Mouse (Mus musculus): ENCODE measurements at regions not wholly inside any gene's neighbourhood (a gene's known extent, or its start where the extent isn't known, plus 50 kb on each side); places are given as distances from the start of the nearest gene placed in this dataset.
A peak's percentile ranks its signal among the peaks of the same experiment; 100 is the strongest.

DNA sequence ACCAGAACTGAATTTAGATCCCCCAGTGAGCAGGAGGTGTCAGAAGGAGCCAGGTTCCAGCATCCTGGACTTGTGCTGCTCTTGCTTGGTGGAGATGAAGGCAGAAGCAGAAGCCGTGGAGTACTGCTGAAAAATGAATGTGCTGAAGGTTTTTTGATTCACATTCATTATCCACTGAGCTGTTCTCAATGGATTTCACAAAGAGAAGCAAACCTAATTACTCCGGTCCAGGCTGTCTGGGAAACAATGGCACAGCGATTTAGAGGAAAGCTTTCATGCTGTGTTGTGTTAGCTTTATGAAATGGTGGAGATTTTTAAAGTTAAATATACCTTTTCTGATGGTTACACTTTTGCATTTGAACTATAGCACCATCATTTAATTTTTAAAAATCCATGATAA, 535.3 kb upstream of the Adgrl3 start:
- no peaks in the 10 kb centered on the region for H3K4me1 ChIP-seq (ENCODE audit: control insufficient read depth, insufficient read depth, low read length)
- H3K4me3 ChIP-seq (ENCODE audit: insufficient read depth, low read length): no peak overlapping the region
- no peak for TF ChIP-seq POLR2A (IDR thresholded peaks at IDR 0.05; ENCODE audit: low read depth, low read length)
- no peak for TF ChIP-seq CTCF (IDR thresholded peaks at IDR 0.05; ENCODE audit: borderline replicate concordance, insufficient read depth, low read length)
- H3K27ac ChIP-seq (ENCODE audit: insufficient read depth, low read length): no peak overlapping the region

GRCm38 (mm10) chr5:80488332-80488731, 531.6 kb upstream of the Adgrl3 start:
- Histone ChIP-seq H3K4me1 (ENCODE audit: control insufficient read depth, insufficient read depth, low read length) (no peaks in the 10 kb centered on the region), H3K4me3 (ENCODE audit: insufficient read depth, low read length) (no peak overlapping the region), H3K27ac (ENCODE audit: insufficient read depth, low read length) (no peak overlapping the region)
- TF ChIP-seq CTCF (IDR thresholded peaks at IDR 0.05; ENCODE audit: borderline replicate concordance, insufficient read depth, low read length) (no peak), POLR2A (IDR thresholded peaks at IDR 0.05; ENCODE audit: low read depth, low read length) (no peak)

DNA sequence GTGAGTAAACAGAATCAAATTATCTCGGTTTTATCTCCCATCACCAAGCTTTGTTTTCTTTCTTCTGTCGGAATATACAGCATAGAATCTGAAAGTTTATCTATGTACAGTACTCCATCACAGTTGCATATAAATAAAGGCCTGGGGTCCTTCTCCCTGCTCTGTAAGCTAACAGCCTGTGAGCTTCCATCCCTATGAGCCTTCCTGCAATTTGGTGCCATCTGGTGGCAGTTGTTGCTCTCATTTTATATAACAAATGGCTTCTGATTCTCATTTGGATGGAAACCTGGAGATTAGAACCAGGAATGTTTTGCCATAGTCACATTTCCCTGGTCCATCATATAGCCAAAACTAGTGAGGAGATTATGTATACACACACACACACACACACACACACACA, 511.3 kb upstream of the Adgrl3 start:
- TF ChIP-seq CTCF (IDR thresholded peaks at IDR 0.05; ENCODE audit: borderline replicate concordance, insufficient read depth, low read length) (0 out of 2 replicates have a peak, but pooled peaks have one; percentile 19), POLR2A (IDR thresholded peaks at IDR 0.05; ENCODE audit: low read depth, low read length) (no peak)
- H3K4me3 ChIP-seq (ENCODE audit: insufficient read depth, low read length): no peak overlapping the region
- no peak overlapping the region for H3K27ac ChIP-seq (ENCODE audit: insufficient read depth, low read length)
- H3K4me1 ChIP-seq (ENCODE audit: control insufficient read depth, insufficient read depth, low read length): no peaks in the 10 kb centered on the region

GRCm38 (mm10) chr5:80539997-80540396, 479.9 kb upstream of the Adgrl3 start:
- Histone ChIP-seq H3K27ac (ENCODE audit: insufficient read depth, low read length) (no peak overlapping the region), H3K4me3 (ENCODE audit: insufficient read depth, low read length) (no peak overlapping the region), H3K4me1 (ENCODE audit: control insufficient read depth, insufficient read depth, low read length) (no peaks in the 10 kb centered on the region)
- TF ChIP-seq POLR2A (IDR thresholded peaks at IDR 0.05; ENCODE audit: low read depth, low read length) (no peak), CTCF (IDR thresholded peaks at IDR 0.05; ENCODE audit: borderline replicate concordance, insufficient read depth, low read length) (no peak)

DNA sequence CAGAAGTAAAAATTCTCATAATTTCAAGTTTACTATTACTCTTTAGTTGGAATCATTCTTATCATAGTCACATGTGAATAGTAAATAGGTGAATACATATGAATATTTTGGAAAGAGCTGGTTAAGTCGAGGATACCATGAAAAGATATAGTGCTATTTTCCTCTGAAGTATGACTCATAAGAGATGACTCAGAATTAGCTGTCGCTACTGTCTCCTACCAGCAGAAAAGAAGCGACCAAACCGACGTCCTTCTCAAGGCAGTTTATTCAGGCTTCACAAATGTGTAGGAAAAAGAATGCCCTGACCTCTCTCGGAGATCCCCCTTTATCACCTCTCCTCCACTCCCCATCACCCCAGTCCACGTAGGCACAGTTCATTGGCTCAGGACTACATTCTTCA, 468.3 kb upstream of the Adgrl3 start:
- no peak overlapping the region for H3K27ac ChIP-seq (ENCODE audit: insufficient read depth, low read length)
- H3K4me1 ChIP-seq (ENCODE audit: control insufficient read depth, insufficient read depth, low read length): peaks cover 2% of the 10 kb centered on the region; the same call in 1 of the 2 replicates
- no peak overlapping the region for H3K4me3 ChIP-seq (ENCODE audit: insufficient read depth, low read length)
- TF ChIP-seq POLR2A (IDR thresholded peaks at IDR 0.05; ENCODE audit: low read depth, low read length) (no peak), CTCF (IDR thresholded peaks at IDR 0.05; ENCODE audit: borderline replicate concordance, insufficient read depth, low read length) (no peak)

DNA sequence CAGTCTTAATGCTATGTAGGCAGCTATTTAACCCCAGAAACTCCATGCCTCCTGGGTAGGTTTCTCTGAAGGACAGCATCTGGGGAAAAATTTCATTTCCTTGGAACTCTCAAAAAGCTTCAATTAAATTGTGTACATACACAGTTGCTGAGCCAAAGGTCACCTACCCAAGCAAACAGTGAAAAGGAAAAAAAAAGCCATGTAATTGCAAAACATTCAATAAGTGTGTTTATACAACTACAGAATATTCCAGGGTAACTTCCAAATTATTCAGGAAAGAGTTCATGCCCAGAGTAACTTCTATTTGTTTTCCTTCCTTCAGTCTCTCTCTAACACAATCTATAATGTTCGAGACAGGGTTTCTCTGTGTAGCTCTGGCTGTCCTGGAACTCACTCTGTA, 441.2 kb upstream of the Adgrl3 start:
- Histone ChIP-seq H3K27ac (ENCODE audit: insufficient read depth, low read length) (no peak overlapping the region), H3K4me1 (ENCODE audit: control insufficient read depth, insufficient read depth, low read length) (no peaks in the 10 kb centered on the region), H3K4me3 (ENCODE audit: insufficient read depth, low read length) (no peak overlapping the region)
- TF ChIP-seq POLR2A (IDR thresholded peaks at IDR 0.05; ENCODE audit: low read depth, low read length): no peak
- no peak for TF ChIP-seq CTCF (IDR thresholded peaks at IDR 0.05; ENCODE audit: borderline replicate concordance, insufficient read depth, low read length)

DNA sequence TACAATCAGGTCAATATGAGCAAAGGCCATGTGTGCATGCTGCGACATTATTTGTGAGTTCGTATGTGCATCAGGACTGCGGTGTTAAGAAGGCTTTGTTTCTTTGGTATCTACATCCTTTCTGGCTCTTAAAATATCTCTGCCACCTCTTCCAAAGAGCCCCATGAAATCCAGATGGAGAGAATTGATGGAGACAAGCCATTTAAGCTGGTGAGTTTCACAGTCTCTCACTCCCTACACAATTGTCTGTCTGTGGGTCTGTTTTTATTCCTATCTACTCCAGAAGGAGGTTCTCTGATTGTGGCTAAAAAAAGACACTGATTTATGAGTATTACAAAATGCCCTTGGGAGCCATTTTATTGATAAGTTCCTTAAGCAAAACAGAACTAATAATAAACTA, 408.4 kb upstream of the Adgrl3 start:
- no peak overlapping the region for H3K27ac ChIP-seq (ENCODE audit: insufficient read depth, low read length)
- H3K4me3 ChIP-seq (ENCODE audit: insufficient read depth, low read length): no peak overlapping the region
- H3K4me1 ChIP-seq (ENCODE audit: control insufficient read depth, insufficient read depth, low read length): no peaks in the 10 kb centered on the region
- TF ChIP-seq POLR2A (IDR thresholded peaks at IDR 0.05; ENCODE audit: low read depth, low read length) (no peak), CTCF (IDR thresholded peaks at IDR 0.05; ENCODE audit: borderline replicate concordance, insufficient read depth, low read length) (no peak)

- H3K27ac ChIP-seq (ENCODE audit: insufficient read depth, low read length): no peak overlapping the region
- H3K4me1 ChIP-seq (ENCODE audit: control insufficient read depth, insufficient read depth, low read length): no peaks in the 10 kb centered on the region
- no peak for TF ChIP-seq CTCF (IDR thresholded peaks at IDR 0.05; ENCODE audit: borderline replicate concordance, insufficient read depth, low read length)
- TF ChIP-seq POLR2A (IDR thresholded peaks at IDR 0.05; ENCODE audit: low read depth, low read length): no peak
Observed at GRCm38 (mm10) chr5:80627225-80627624, 392.7 kb upstream of the Adgrl3 start.

GRCm38 (mm10) chr5:80659043-80659442, 360.9 kb upstream of the Adgrl3 start:
- no peak overlapping the region for H3K4me3 ChIP-seq (ENCODE audit: insufficient read depth, low read length)
- H3K27ac ChIP-seq (ENCODE audit: insufficient read depth, low read length): peak overlapping the region; percentile 71; the same call in 1 of the 2 replicates
- TF ChIP-seq CTCF (IDR thresholded peaks at IDR 0.05; ENCODE audit: borderline replicate concordance, insufficient read depth, low read length) (no peak), POLR2A (IDR thresholded peaks at IDR 0.05; ENCODE audit: low read depth, low read length) (no peak)
- H3K4me1 ChIP-seq (ENCODE audit: control insufficient read depth, insufficient read depth, low read length): no peaks in the 10 kb centered on the region; the same call in 1 of the 2 replicates

More at GRCm38 (mm10) chr5:80627225-80627624, 392.7 kb upstream of the Adgrl3 start:
- H3K4me3 ChIP-seq (ENCODE audit: insufficient read depth, low read length): no peak overlapping the region

DNA sequence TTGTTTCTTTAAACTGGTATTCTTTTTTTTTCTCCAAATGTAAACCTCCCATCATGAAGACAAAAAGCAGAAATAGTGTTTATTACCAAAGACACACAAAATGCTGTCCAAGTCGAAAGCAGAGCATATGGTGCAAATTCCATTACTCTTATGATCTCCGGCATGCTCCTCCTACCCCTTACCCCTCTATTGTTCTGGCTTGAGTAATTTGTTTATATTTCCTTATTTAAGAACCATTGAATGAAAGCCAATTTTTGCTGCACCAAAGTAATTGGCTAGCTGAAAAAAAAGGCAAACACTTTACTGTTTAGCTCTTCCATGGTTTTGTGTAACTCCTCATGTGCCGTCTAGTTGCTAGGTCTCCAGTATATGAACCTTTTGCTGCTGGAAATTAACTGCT, 360.4 kb upstream of the Adgrl3 start:
- TF ChIP-seq POLR2A (IDR thresholded peaks at IDR 0.05; ENCODE audit: low read depth, low read length): no peak
- no peak for TF ChIP-seq CTCF (IDR thresholded peaks at IDR 0.05; ENCODE audit: borderline replicate concordance, insufficient read depth, low read length)
- Histone ChIP-seq H3K4me3 (ENCODE audit: insufficient read depth, low read length) (no peak overlapping the region), H3K4me1 (ENCODE audit: control insufficient read depth, insufficient read depth, low read length) (no peaks in the 10 kb centered on the region; the same call in 1 of the 2 replicates), H3K27ac (ENCODE audit: insufficient read depth, low read length) (peak overlapping the region; percentile 71)

Data from embryonic fibroblast, embryonic 13.5 days (primary cell).